In genomic region chr10:63272401-63272800, GRCm38 (mm10) we compare ENCODE assay signal across 23 mouse cellular contexts. TPM values are rescaled to one million over a fixed set of nuclear protein-coding genes. Genes with fewer than 3 reads are reported as not detected.
DNase-seq lines count a peak whose midpoint lies in the region; ATAC-seq and TF ChIP-seq lines count a peak whose summit lies in the region.
"Had no signal": no experiment of that assay in that cellular context is flagged by ENCODE, and none has a peak within 500 bp of the region (broad histone marks: within the 10 kb centered on the region; RNA-seq: fewer than 3 reads in every experiment).

No protein-coding gene starts in this region.

- H3K36me3 ChIP-seq in erythroblast, embryonic 14.5 days (ENCODE audit: control insufficient read depth): peaks cover 95% of the 10 kb centered on the region
- H3K36me3 ChIP-seq in liver, embryonic 13.5 days: peaks cover 40% of the 10 kb centered on the region
- H3K36me3 ChIP-seq in splenic B cell, adult 2 months (ENCODE audit: control insufficient read depth, insufficient read depth, low read length, poor library complexity, severe bottlenecking): peaks cover 9% of the 10 kb centered on the region
- H3K36me3 ChIP-seq in heart, embryonic 12.5 days: peaks cover 52% of the 10 kb centered on the region
- H3K36me3 ChIP-seq in forebrain, embryonic 15.5 days: peaks cover 37% of the 10 kb centered on the region
- peaks cover 11% of the 10 kb centered on the region for H3K36me3 ChIP-seq in forebrain, postnatal 0 days (ENCODE audit: insufficient read depth)

- peak; percentile 76 for ATAC-seq in liver, embryonic 13.5 days (ENCODE audit: low read depth)
- ATAC-seq in heart, embryonic 12.5 days (ENCODE audit: insufficient number of reproducible peaks, low FRiP score): no peak; the same call in 1 of the 2 replicates
- no peak for ATAC-seq in forebrain, embryonic 15.5 days (replicated peaks)
- ATAC-seq in forebrain, postnatal 0 days: no peak
- ATAC-seq: CD4-positive, CD25-positive, alpha-beta regulatory T cell, adult 4 months; forebrain, embryonic 14.5 days had no signal

- peak overlapping the region; percentile 54 for H3K4me2 ChIP-seq in liver, embryonic 13.5 days
- H3K4me2 ChIP-seq in heart, embryonic 12.5 days: no peak overlapping the region
- no peak overlapping the region for H3K4me2 ChIP-seq in forebrain, embryonic 15.5 days (replicated peaks)
- H3K4me2 ChIP-seq in forebrain, postnatal 0 days (ENCODE audit: low read depth): no peak overlapping the region
- H3K4me2 ChIP-seq: heart, embryonic 13.5 days; hindbrain, embryonic 14.5 days; midbrain, embryonic 12.5 days; neural tube, embryonic 13.5 days had no signal

- no peaks in the 10 kb centered on the region for H3K27me3 ChIP-seq in erythroblast, embryonic 14.5 days (ENCODE audit: control insufficient read depth)
- H3K27me3 ChIP-seq in liver, embryonic 13.5 days: no peaks in the 10 kb centered on the region
- no peaks in the 10 kb centered on the region for H3K27me3 ChIP-seq in splenic B cell, adult 2 months (ENCODE audit: control insufficient read depth, insufficient read depth, low read length, poor library complexity, severe bottlenecking)
- no peaks in the 10 kb centered on the region for H3K27me3 ChIP-seq in heart, embryonic 12.5 days (replicated peaks)
- no peaks in the 10 kb centered on the region for H3K27me3 ChIP-seq in forebrain, embryonic 15.5 days
- no peaks in the 10 kb centered on the region for H3K27me3 ChIP-seq in forebrain, postnatal 0 days (ENCODE audit: insufficient read depth, low read length)
- H3K27me3 ChIP-seq: heart, embryonic 13.5 days; midbrain, embryonic 12.5 days; neural tube, embryonic 13.5 days had no signal

- peak overlapping the region; percentile 10; the same call in 1 of the 2 replicates for H3K9ac ChIP-seq in liver, embryonic 13.5 days
- no peak overlapping the region for H3K9ac ChIP-seq in heart, embryonic 12.5 days
- H3K9ac ChIP-seq in forebrain, embryonic 15.5 days (replicated peaks): no peak overlapping the region
- no peak overlapping the region for H3K9ac ChIP-seq in forebrain, postnatal 0 days
- H3K9ac ChIP-seq: heart, embryonic 13.5 days; hindbrain, embryonic 14.5 days; midbrain, embryonic 12.5 days; neural tube, embryonic 13.5 days had no signal

- H3K27ac ChIP-seq in liver, embryonic 13.5 days: peak overlapping the region; percentile 90
- no peak overlapping the region for H3K27ac ChIP-seq in heart, embryonic 12.5 days (ENCODE audit: poor library complexity, severe bottlenecking)
- H3K27ac ChIP-seq in forebrain, embryonic 15.5 days (replicated peaks): no peak overlapping the region
- no peak overlapping the region for H3K27ac ChIP-seq in forebrain, postnatal 0 days (ENCODE audit: low read depth, low read length)
- H3K27ac ChIP-seq: embryonic facial prominence, embryonic 10.5 days; gastrocnemius, adult 2 months; heart, embryonic 13.5 days; hindbrain, embryonic 14.5 days; layer of hippocampus, adult 2 months; macrophage; midbrain, embryonic 12.5 days; neural tube, embryonic 13.5 days had no signal

- no peak for TF ChIP-seq CTCF in forebrain, postnatal 0 days (IDR thresholded peaks at IDR 0.05; ENCODE audit: low read depth)

- H3K9me3 ChIP-seq in erythroblast, embryonic 14.5 days (ENCODE audit: control insufficient read depth, low read length): peaks cover 6% of the 10 kb centered on the region
- H3K9me3 ChIP-seq in liver, embryonic 13.5 days (replicated peaks): no peaks in the 10 kb centered on the region
- H3K9me3 ChIP-seq in heart, embryonic 12.5 days (replicated peaks): no peaks in the 10 kb centered on the region
- H3K9me3 ChIP-seq in forebrain, embryonic 15.5 days: no peaks in the 10 kb centered on the region
- H3K9me3 ChIP-seq in forebrain, postnatal 0 days (ENCODE audit: low read length): no peaks in the 10 kb centered on the region
- H3K9me3 ChIP-seq: embryonic facial prominence, embryonic 10.5 days; G1E; heart, embryonic 13.5 days; midbrain, embryonic 12.5 days; neural tube, embryonic 13.5 days had no signal

- H3K4me1 ChIP-seq in erythroblast, embryonic 14.5 days (ENCODE audit: control insufficient read depth): peaks cover 70% of the 10 kb centered on the region
- H3K4me1 ChIP-seq in liver, embryonic 13.5 days (replicated peaks): peaks cover 64% of the 10 kb centered on the region
- H3K4me1 ChIP-seq in heart, embryonic 12.5 days (replicated peaks): no peaks in the 10 kb centered on the region
- no peaks in the 10 kb centered on the region for H3K4me1 ChIP-seq in forebrain, embryonic 15.5 days
- no peaks in the 10 kb centered on the region for H3K4me1 ChIP-seq in forebrain, postnatal 0 days (ENCODE audit: insufficient read depth)
- H3K4me1 ChIP-seq: embryonic facial prominence, embryonic 10.5 days; heart, embryonic 13.5 days; midbrain, embryonic 12.5 days; neural tube, embryonic 13.5 days had no signal

- DNase-seq in R1 (ENCODE audit: low read depth, low spot score): peak; percentile 38
- DNase-seq in liver, embryonic 13.5 days: no peak
- peak; percentile 14 for DNase-seq in splenic B cell, adult 2 months (ENCODE audit: low read depth, low spot score)
- no peak for DNase-seq in forebrain, postnatal 0 days
- DNase-seq: cerebellum, adult 8-10 months; gastrocnemius, adult 2 months; heart, adult 11 months; kidney, adult 11 months; kidney, postnatal 14 days; thymus, adult 2 months had no signal

- H3K4me3 ChIP-seq in erythroblast, embryonic 14.5 days (replicated peaks): peak overlapping the region; percentile 42
- 0 out of 2 replicates have a peak overlapping the region, but pooled peaks have one; percentile 33 for H3K4me3 ChIP-seq in liver, embryonic 13.5 days (replicated peaks)
- H3K4me3 ChIP-seq in heart, embryonic 12.5 days: no peak overlapping the region
- H3K4me3 ChIP-seq in forebrain, embryonic 15.5 days: no peak overlapping the region
- H3K4me3 ChIP-seq in forebrain, postnatal 0 days (ENCODE audit: low read depth, low read length): no peak overlapping the region
- H3K4me3 ChIP-seq: embryonic facial prominence, embryonic 10.5 days; gastrocnemius, adult 2 months; heart, embryonic 13.5 days; layer of hippocampus, adult 2 months; midbrain, embryonic 12.5 days; neural tube, embryonic 13.5 days had no signal

RNA-seq across cellular contexts. Expression of gene Herc4, which starts 28.8 kb away (rescaled TPM):
- polyA plus RNA-seq in erythroblast, embryonic 14.5 days (2012): 1.4 and 1.7 TPM in 2 replicates
- polyA plus RNA-seq in liver, embryonic 13.5 days (2015; fragmentation: Nextera tagmentation; extraction: Ambion mirVana): 23.9 and 30.0 TPM in 2 replicates
- 29.9 and 32.1 TPM in 2 replicates for polyA plus RNA-seq in heart, embryonic 12.5 days (2016; fragmentation: Nextera tagmentation; extraction: Ambion mirVana)
- 32.8 and 35.4 TPM in 2 replicates for polyA plus RNA-seq in forebrain, embryonic 15.5 days (2015; fragmentation: Nextera tagmentation; extraction: Ambion mirVana)
- 44.4 and 49.3 TPM in 2 replicates for total RNA-seq in forebrain, postnatal 0 days (2014; rRNA removed)
- polyA plus RNA-seq in forebrain, postnatal 0 days (2015; fragmentation: Nextera tagmentation; extraction: Ambion mirVana): 17.8 and 21.3 TPM in 2 replicates

Comparison
In these comparisons a context has a peak if more than half of its experiments do, and no peak if none do; other contexts are left out.
1. DNase-seq: peak in R1 (single experiment) and splenic B cell, adult 2 months (single experiment); none in liver, embryonic 13.5 days (single experiment) and forebrain, postnatal 0 days (single experiment).
2. H3K4me3 ChIP-seq: peak in erythroblast, embryonic 14.5 days (single experiment) and liver, embryonic 13.5 days (single experiment); none in heart, embryonic 12.5 days (single experiment), forebrain, embryonic 15.5 days (single experiment) and forebrain, postnatal 0 days (single experiment).